Mouse (Mus musculus): ENCODE data around the gene Arg2. TPM values are rescaled to one million over a fixed set of nuclear protein-coding genes. Genes with fewer than 3 reads are reported as not detected.

Gene Arg2
- polyA plus RNA-seq (2012; ENCODE audit: low replicate concordance), result 0.24 TPM in 1 of 2 replicates, not detected in the other

GRCm38 (mm10) chr12:79130299-79131177, at the start of gene Arg2:
TSS of gene Arg2 (plus strand) at chr12:79130777.

GRCm38 (mm10) chr12:79089182-79089812, 41.3 kb upstream of the Arg2 start, which contains the start of gene Pigh:
TSS of gene Pigh (minus strand) at chr12:79089651.

GRCm38 (mm10) chr12:79172019-79172941, 41.7 kb downstream of the Arg2 start, which contains the start of gene Vti1b:
TSS of gene Vti1b (minus strand) at chr12:79172667.

GRCm38 (mm10) chr12:79192193-79192592, 61.6 kb downstream of the Arg2 start, which contains the start of gene Rdh11:
TSS of gene Rdh11 (minus strand) at chr12:79192293.

Other genes with a start within 250 kb of the Arg2 start
- 1.5 and 22.3 TPM in 2 replicates for gene Plek2, start 223.8 kb upstream of the Arg2 start, polyA plus RNA-seq (2012; ENCODE audit: low replicate concordance)
- gene Tmem229b, start 123.2 kb upstream of the Arg2 start, polyA plus RNA-seq (2012; ENCODE audit: low replicate concordance), result 9.6 and 13.4 TPM in 2 replicates
- gene Plekhh1, start 101.6 kb upstream of the Arg2 start, polyA plus RNA-seq (2012; ENCODE audit: low replicate concordance), result 0.09 and 0.20 TPM in 2 replicates
- gene Pigh, start 41.1 kb upstream of the Arg2 start, polyA plus RNA-seq (2012; ENCODE audit: low replicate concordance), result 2.7 and 9.8 TPM in 2 replicates
- 39.5 and 39.8 TPM in 2 replicates for gene Vti1b, start 41.9 kb downstream of the Arg2 start, polyA plus RNA-seq (2012; ENCODE audit: low replicate concordance)
- gene Rdh11, start 61.5 kb downstream of the Arg2 start, polyA plus RNA-seq (2012; ENCODE audit: low replicate concordance), result 0.63 and 1.5 TPM in 2 replicates
- 0.15 and 0.40 TPM in 2 replicates for gene Rdh12, start 78.1 kb downstream of the Arg2 start, polyA plus RNA-seq (2012; ENCODE audit: low replicate concordance)
- 2.6 and 10.1 TPM in 2 replicates for gene Zfyve26, start 165.5 kb downstream of the Arg2 start, polyA plus RNA-seq (2012; ENCODE audit: low replicate concordance)
- 0.43 and 0.55 TPM in 2 replicates for gene Rad51b, start 166.5 kb downstream of the Arg2 start, polyA plus RNA-seq (2012; ENCODE audit: low replicate concordance)

Data from leukemia stem cell, adult 10-12 weeks (primary cell).